Mouse (Mus musculus): ENCODE measurements around the gene Zim1. TPM values are rescaled to one million over a fixed set of nuclear protein-coding genes. Genes with fewer than 3 reads are reported as not detected.

Gene Zim1
- polyA plus RNA-seq, 1 experiment from 2014 or later: 2.9 TPM

- Histone ChIP-seq H3K36me3 (replicated peaks; ENCODE audit: control insufficient read depth, insufficient read depth, low read depth, low read length) (no peaks in the 10 kb centered on the region), H3K9ac (replicated peaks; ENCODE audit: low read length) (no peak overlapping the region), H3K9me3 (replicated peaks; ENCODE audit: control insufficient read depth, low read length) (no peaks in the 10 kb centered on the region), H3K27ac (replicated peaks; ENCODE audit: low read depth, low read length) (no peak overlapping the region), H3K27me3 (ENCODE audit: control insufficient read depth, insufficient read depth, low read length) (no peaks in the 10 kb centered on the region), H3K4me3 (ENCODE audit: low read depth, low read length) (no peak overlapping the region), H3K4me1 (ENCODE audit: control insufficient read depth, insufficient read depth, low read length) (no peaks in the 10 kb centered on the region), H3K4me2 (ENCODE audit: low read depth, low read length) (no peak overlapping the region)
- 94% methylated on average over 3 of the region's 3 CpGs for WGBS
- DNase-seq (ENCODE audit: low spot score) (no peak), ATAC-seq (replicated peaks; ENCODE audit: insufficient number of reproducible peaks, low FRiP score, low TSS enrichment, low read depth) (no peak)
These were observed 50.4 kb downstream of the Zim1 start for GRCm38 (mm10) chr7:6645821-6646220.

- Histone ChIP-seq H3K27me3 (ENCODE audit: control insufficient read depth, insufficient read depth, low read length) (no peaks in the 10 kb centered on the region), H3K4me2 (ENCODE audit: low read depth, low read length) (no peak overlapping the region), H3K9me3 (replicated peaks; ENCODE audit: control insufficient read depth, low read length) (0 out of 2 replicates have a peak, but pooled peaks cover 2% of the 10 kb centered on the region), H3K4me3 (ENCODE audit: low read depth, low read length) (no peak overlapping the region), H3K27ac (replicated peaks; ENCODE audit: low read depth, low read length) (no peak overlapping the region), H3K4me1 (ENCODE audit: control insufficient read depth, insufficient read depth, low read length) (no peaks in the 10 kb centered on the region), H3K9ac (replicated peaks; ENCODE audit: low read length) (no peak overlapping the region), H3K36me3 (replicated peaks; ENCODE audit: control insufficient read depth, insufficient read depth, low read depth, low read length) (no peaks in the 10 kb centered on the region)
- 89% methylated on average over 4 of the region's 4 CpGs for WGBS
- no peak for ATAC-seq (replicated peaks; ENCODE audit: insufficient number of reproducible peaks, low FRiP score, low TSS enrichment, low read depth)
- DNase-seq (ENCODE audit: low spot score): no peak
These were observed 58.2 kb downstream of the Zim1 start for GRCm38 (mm10) chr7:6638076-6638475.

GRCm38 (mm10) chr7:6636741-6637140 lies 59.5 kb downstream of the Zim1 start:
- no peak for ATAC-seq (replicated peaks; ENCODE audit: insufficient number of reproducible peaks, low FRiP score, low TSS enrichment, low read depth)
- Histone ChIP-seq H3K9me3 (replicated peaks; ENCODE audit: control insufficient read depth, low read length) (0 out of 2 replicates have a peak, but pooled peaks cover 2% of the 10 kb centered on the region), H3K27ac (replicated peaks; ENCODE audit: low read depth, low read length) (no peak overlapping the region)

GRCm38 (mm10) chr7:6635831-6636230 lies 60.4 kb downstream of the Zim1 start:
- 81% methylated on average over 3 of the region's 3 CpGs for WGBS
- Histone ChIP-seq H3K36me3 (replicated peaks; ENCODE audit: control insufficient read depth, insufficient read depth, low read depth, low read length) (no peaks in the 10 kb centered on the region), H3K27ac (replicated peaks; ENCODE audit: low read depth, low read length) (no peak overlapping the region), H3K4me1 (ENCODE audit: control insufficient read depth, insufficient read depth, low read length) (no peaks in the 10 kb centered on the region), H3K4me2 (ENCODE audit: low read depth, low read length) (no peak overlapping the region), H3K9me3 (replicated peaks; ENCODE audit: control insufficient read depth, low read length) (0 out of 2 replicates have a peak, but pooled peaks cover 2% of the 10 kb centered on the region), H3K27me3 (ENCODE audit: control insufficient read depth, insufficient read depth, low read length) (no peaks in the 10 kb centered on the region), H3K4me3 (ENCODE audit: low read depth, low read length) (no peak overlapping the region), H3K9ac (replicated peaks; ENCODE audit: low read length) (no peak overlapping the region)
- DNase-seq (ENCODE audit: low spot score): no peak
- no peak for ATAC-seq (replicated peaks; ENCODE audit: insufficient number of reproducible peaks, low FRiP score, low TSS enrichment, low read depth)

More at GRCm38 (mm10) chr7:6636741-6637140, 59.5 kb downstream of the Zim1 start:
- H3K4me1 ChIP-seq (ENCODE audit: control insufficient read depth, insufficient read depth, low read length): no peaks in the 10 kb centered on the region
- H3K4me2 ChIP-seq (ENCODE audit: low read depth, low read length): no peak overlapping the region
- 89% methylated on average over 4 of the region's 4 CpGs for WGBS
- no peak overlapping the region for H3K9ac ChIP-seq (replicated peaks; ENCODE audit: low read length)
- no peak for DNase-seq (ENCODE audit: low spot score)
- no peaks in the 10 kb centered on the region for H3K27me3 ChIP-seq (ENCODE audit: control insufficient read depth, insufficient read depth, low read length)
- H3K36me3 ChIP-seq (replicated peaks; ENCODE audit: control insufficient read depth, insufficient read depth, low read depth, low read length): no peaks in the 10 kb centered on the region
- no peak overlapping the region for H3K4me3 ChIP-seq (ENCODE audit: low read depth, low read length)

Other genes with a start within 250 kb of the Zim1 start
- gene Olfr1336, start 240.3 kb downstream of the Zim1 start, polyA plus RNA-seq (2014; fragmentation: Nextera tagmentation; extraction: Ambion mirVana): not detected in 2 replicates
- not detected in 2 replicates for gene Olfr1346, start 229.3 kb downstream of the Zim1 start, polyA plus RNA-seq (2014; fragmentation: Nextera tagmentation; extraction: Ambion mirVana)
- not detected in 2 replicates for gene Olfr5, start 209.5 kb downstream of the Zim1 start, polyA plus RNA-seq (2014; fragmentation: Nextera tagmentation; extraction: Ambion mirVana)
- gene Olfr1347, start 196.7 kb downstream of the Zim1 start, polyA plus RNA-seq (2014; fragmentation: Nextera tagmentation; extraction: Ambion mirVana): not detected in 2 replicates
- not detected in 2 replicates for gene Olfr1348, start 187.7 kb downstream of the Zim1 start, polyA plus RNA-seq (2014; fragmentation: Nextera tagmentation; extraction: Ambion mirVana)
- gene Olfr1349, start 173.5 kb downstream of the Zim1 start, polyA plus RNA-seq (2014; fragmentation: Nextera tagmentation; extraction: Ambion mirVana): not detected in 2 replicates
- not detected in 2 replicates for gene Olfr1350, start 131.6 kb downstream of the Zim1 start, polyA plus RNA-seq (2014; fragmentation: Nextera tagmentation; extraction: Ambion mirVana)
- gene Peg3, start 34.0 kb upstream of the Zim1 start, polyA plus RNA-seq (2014; fragmentation: Nextera tagmentation; extraction: Ambion mirVana): 200 and 207 TPM in 2 replicates
- gene Usp29, start 34.1 kb upstream of the Zim1 start, polyA plus RNA-seq (2014; fragmentation: Nextera tagmentation; extraction: Ambion mirVana): 13.3 and 15.2 TPM in 2 replicates